Mouse (Mus musculus): ENCODE results near the gene Glycam1. TPM values are rescaled to one million over a fixed set of nuclear protein-coding genes. Genes with fewer than 3 reads are reported as not detected.

The Glycam1 gene
- polyA plus RNA-seq, 1 experiment from 2014 or later = 1.7 TPM

- no peaks in the 10 kb centered on the region for H3K27me3 ChIP-seq (ENCODE audit: control insufficient read depth, insufficient read depth, low read length)
- no peak within 1 kb of the TSS for H3K27ac ChIP-seq (replicated peaks)
- no peak for TF ChIP-seq CTCF (IDR thresholded peaks at IDR 0.05; ENCODE audit: low read depth)
- no peak for TF ChIP-seq EP300 (optimal IDR thresholded peaks at IDR 0.05)
- DNase-seq (ENCODE audit: low spot score) (peak; percentile 50), ATAC-seq (ENCODE audit: low FRiP score, low TSS enrichment) (peak; percentile 63)
- H3K9ac ChIP-seq (ENCODE audit: low read length) = peak within 1 kb of the TSS; percentile 57
- peak within 1 kb of the TSS; percentile 90 for H3K4me2 ChIP-seq (replicated peaks; ENCODE audit: low read depth)
- no peaks in the 10 kb centered on the region; the same call in 1 of the 2 replicates for H3K4me1 ChIP-seq (replicated peaks; ENCODE audit: control insufficient read depth, insufficient read depth)
- H3K36me3 ChIP-seq (ENCODE audit: control insufficient read depth, insufficient read depth, low read length) = no peaks in the 10 kb centered on the region
- WGBS = under 1% methylated on average over 36 of the region's 36 CpGs
- peak within 1 kb of the TSS; percentile 55 for H3K4me3 ChIP-seq (ENCODE audit: low read depth, low read length)
- H3K9me3 ChIP-seq (ENCODE audit: control insufficient read depth, low read length) = no peaks in the 10 kb centered on the region
These were observed 27.1 kb downstream of the Glycam1 start, which contains the start of gene Ppp1r1a for GRCm38 (mm10) chr15:103537822-103538213. Gene Ppp1r1a, minus strand, starts transcription at chr15:103538003.

GRCm38 (mm10) chr15:103537011-103537821 lies 27.7 kb downstream of the Glycam1 start:
- no peaks in the 10 kb centered on the region for H3K36me3 ChIP-seq (ENCODE audit: control insufficient read depth, insufficient read depth, low read length)
- H3K4me2 ChIP-seq (replicated peaks; ENCODE audit: low read depth) = peak overlapping the region; percentile 90
- WGBS = 4% methylated on average over 36 of the region's 37 CpGs
- H3K9ac ChIP-seq (ENCODE audit: low read length) = peak overlapping the region; percentile 57
- DNase-seq (ENCODE audit: low spot score) = no peak
- H3K4me1 ChIP-seq (replicated peaks; ENCODE audit: control insufficient read depth, insufficient read depth) = no peaks in the 10 kb centered on the region; the same call in 1 of the 2 replicates
- TF ChIP-seq EP300 (optimal IDR thresholded peaks at IDR 0.05) (no peak), CTCF (IDR thresholded peaks at IDR 0.05; ENCODE audit: low read depth) (no peak)
- H3K9me3 ChIP-seq (ENCODE audit: control insufficient read depth, low read length) = no peaks in the 10 kb centered on the region
- peak; percentile 12; the same call in 1 of the 2 replicates for ATAC-seq (ENCODE audit: low FRiP score, low TSS enrichment)
- H3K27ac ChIP-seq (replicated peaks) = no peak overlapping the region
- peak overlapping the region; percentile 55 for H3K4me3 ChIP-seq (ENCODE audit: low read depth, low read length)
- H3K27me3 ChIP-seq (ENCODE audit: control insufficient read depth, insufficient read depth, low read length) = no peaks in the 10 kb centered on the region

GRCm38 (mm10) chr15:103536456-103536855 lies 28.4 kb downstream of the Glycam1 start:
- DNase-seq (ENCODE audit: low spot score) = no peak
- H3K27me3 ChIP-seq (ENCODE audit: control insufficient read depth, insufficient read depth, low read length) = no peaks in the 10 kb centered on the region
- TF ChIP-seq CTCF (IDR thresholded peaks at IDR 0.05; ENCODE audit: low read depth) (no peak), EP300 (optimal IDR thresholded peaks at IDR 0.05) (no peak)

GRCm38 (mm10) chr15:103535786-103536185 lies 29.1 kb downstream of the Glycam1 start:
- H3K9ac ChIP-seq (ENCODE audit: low read length) = no peak overlapping the region
- no peak for ATAC-seq (ENCODE audit: low FRiP score, low TSS enrichment)
- 62% methylated on average over 1 of the region's 1 CpGs for WGBS
- H3K4me1 ChIP-seq (replicated peaks; ENCODE audit: control insufficient read depth, insufficient read depth) = no peaks in the 10 kb centered on the region; the same call in 1 of the 2 replicates
- H3K36me3 ChIP-seq (ENCODE audit: control insufficient read depth, insufficient read depth, low read length) = no peaks in the 10 kb centered on the region
- no peak for DNase-seq (ENCODE audit: low spot score)
- H3K27ac ChIP-seq (replicated peaks) = no peak overlapping the region
- no peaks in the 10 kb centered on the region for H3K9me3 ChIP-seq (ENCODE audit: control insufficient read depth, low read length)
- no peaks in the 10 kb centered on the region for H3K27me3 ChIP-seq (ENCODE audit: control insufficient read depth, insufficient read depth, low read length)
- TF ChIP-seq EP300 (optimal IDR thresholded peaks at IDR 0.05) (no peak), CTCF (IDR thresholded peaks at IDR 0.05; ENCODE audit: low read depth) (no peak)
- H3K4me2 ChIP-seq (replicated peaks; ENCODE audit: low read depth) = no peak overlapping the region
- no peak overlapping the region for H3K4me3 ChIP-seq (ENCODE audit: low read depth, low read length)

More at GRCm38 (mm10) chr15:103536456-103536855, 28.4 kb downstream of the Glycam1 start:
- Histone ChIP-seq H3K9me3 (ENCODE audit: control insufficient read depth, low read length) (no peaks in the 10 kb centered on the region), H3K9ac (ENCODE audit: low read length) (no peak overlapping the region), H3K4me1 (replicated peaks; ENCODE audit: control insufficient read depth, insufficient read depth) (no peaks in the 10 kb centered on the region; the same call in 1 of the 2 replicates), H3K27ac (replicated peaks) (no peak overlapping the region), H3K4me3 (ENCODE audit: low read depth, low read length) (no peak overlapping the region), H3K4me2 (replicated peaks; ENCODE audit: low read depth) (no peak overlapping the region), H3K36me3 (ENCODE audit: control insufficient read depth, insufficient read depth, low read length) (no peaks in the 10 kb centered on the region)
- 23% methylated on average over 2 of the region's 2 CpGs for WGBS
- no peak for ATAC-seq (ENCODE audit: low FRiP score, low TSS enrichment)

- WGBS = 83% methylated on average over 2 of the region's 2 CpGs
- no peak for ATAC-seq (ENCODE audit: low FRiP score, low TSS enrichment)
- H3K4me1 ChIP-seq (replicated peaks; ENCODE audit: control insufficient read depth, insufficient read depth) = no peaks in the 10 kb centered on the region; the same call in 1 of the 2 replicates
- H3K9ac ChIP-seq (ENCODE audit: low read length) = no peak overlapping the region
- H3K27ac ChIP-seq (replicated peaks) = no peak overlapping the region
- H3K36me3 ChIP-seq (ENCODE audit: control insufficient read depth, insufficient read depth, low read length) = no peaks in the 10 kb centered on the region
- no peaks in the 10 kb centered on the region for H3K9me3 ChIP-seq (ENCODE audit: control insufficient read depth, low read length)
- no peaks in the 10 kb centered on the region for H3K27me3 ChIP-seq (ENCODE audit: control insufficient read depth, insufficient read depth, low read length)
- TF ChIP-seq EP300 (optimal IDR thresholded peaks at IDR 0.05) = no peak
- no peak for TF ChIP-seq CTCF (IDR thresholded peaks at IDR 0.05; ENCODE audit: low read depth)
- H3K4me2 ChIP-seq (replicated peaks; ENCODE audit: low read depth) = no peak overlapping the region
- DNase-seq (ENCODE audit: low spot score) = no peak
- H3K4me3 ChIP-seq (ENCODE audit: low read depth, low read length) = no peak overlapping the region
These were observed 29.9 kb downstream of the Glycam1 start for GRCm38 (mm10) chr15:103535030-103535429.
